Mouse (Mus musculus) erythroid progenitor cell, adult 5-6 weeks (primary cell): Measurements from ENCODE around the gene Poldip3. TPM values are rescaled to one million over a fixed set of nuclear protein-coding genes. Genes with fewer than 3 reads are reported as not detected.
A peak's percentile ranks its signal among the peaks of the same experiment; 100 is the strongest.
"Not testable (repeated sequence)": the region's sequence is repeated elsewhere in the genome, so short reads cannot be mapped to it uniquely, and the experiment has no call there.

Experiments
- ATAC-seq: replicated peaks from 2 replicates; pipeline ENCODE4 v1.8.0; 2016; ENCODE audit warnings: moderate number of reproducible peaks, mild to moderate bottlenecking, moderate TSS enrichment, inconsistent platforms; ENCODE audit not compliant: poor library complexity, low FRiP score, severe bottlenecking
- total RNA-seq, 2 experiments: library from RNA; stranded (forward) in 1 of 2; stranded (reverse) in 1 of 2; fragments of 150-400 nt in 1 of 2; fragments of 186-747, 209-891 nt in 1 of 2; gene quantifications; 2 replicates each; pipeline versions ENCODE4 v1.2.3 to v1.2.4; 2015 to 2017; ENCODE audit warnings: low replicate concordance in 2 of 2

The Poldip3 gene
- total RNA-seq, 2 experiments from 2014 or later, result 46.5 to 66.7 TPM

GRCm38 (mm10) chr15:83135654-83136053, 13.5 kb downstream of the Poldip3 start:
- no peak for ATAC-seq

DNA sequence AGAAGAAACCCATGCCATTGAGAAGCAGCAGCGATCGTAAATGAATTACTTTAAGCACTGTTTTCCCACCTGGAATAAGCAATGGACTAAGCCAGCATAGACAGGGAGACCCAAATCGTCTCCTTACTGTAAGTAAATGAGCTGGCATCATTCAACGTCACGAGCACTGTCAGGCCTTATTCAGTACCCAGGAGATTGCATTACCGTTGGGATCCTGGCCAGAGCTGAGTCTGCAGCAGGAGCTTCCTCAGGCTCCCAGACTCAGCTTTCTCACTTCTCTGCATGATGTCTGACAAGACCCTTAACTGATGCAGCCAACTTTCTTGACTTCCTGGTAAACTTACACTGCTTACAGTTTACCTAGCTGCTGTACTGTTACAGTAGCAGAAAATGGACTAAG, 14.5 kb downstream of the Poldip3 start:
- ATAC-seq, result no peak

DNA sequence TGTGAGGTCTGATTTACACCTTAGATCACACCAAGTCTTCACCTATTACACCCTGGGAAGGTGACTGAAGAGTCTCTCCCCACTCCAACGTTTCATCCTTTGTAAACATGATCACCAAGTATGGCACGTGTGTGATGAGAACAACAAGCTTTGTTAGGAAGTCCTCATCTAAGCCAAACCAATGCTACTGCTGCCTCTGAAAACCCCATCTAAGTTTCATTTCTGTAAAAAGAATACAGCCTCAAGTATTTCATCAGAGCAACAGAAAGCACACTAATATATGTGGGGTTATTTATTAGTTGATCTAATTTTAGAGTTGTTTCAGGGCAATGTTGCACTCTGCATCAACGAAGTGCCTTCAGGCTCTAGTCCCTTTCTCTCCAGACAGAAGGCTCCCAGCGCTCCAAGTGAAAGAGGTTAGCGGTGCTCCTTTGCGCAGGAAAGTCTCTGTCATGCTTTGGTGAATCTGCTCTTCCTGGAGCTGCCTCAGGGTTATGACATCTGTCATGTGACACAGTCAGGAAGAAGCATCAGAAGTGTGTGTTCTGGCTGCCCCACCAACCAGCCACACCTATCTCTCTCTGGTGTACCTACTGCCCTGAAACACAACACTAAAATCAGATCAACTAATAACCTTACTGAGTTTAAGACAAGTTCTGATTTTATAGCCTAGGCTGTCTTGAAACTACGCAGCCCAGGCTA, 19.5 kb downstream of the Poldip3 start:
- ATAC-seq, result no peak

DNA sequence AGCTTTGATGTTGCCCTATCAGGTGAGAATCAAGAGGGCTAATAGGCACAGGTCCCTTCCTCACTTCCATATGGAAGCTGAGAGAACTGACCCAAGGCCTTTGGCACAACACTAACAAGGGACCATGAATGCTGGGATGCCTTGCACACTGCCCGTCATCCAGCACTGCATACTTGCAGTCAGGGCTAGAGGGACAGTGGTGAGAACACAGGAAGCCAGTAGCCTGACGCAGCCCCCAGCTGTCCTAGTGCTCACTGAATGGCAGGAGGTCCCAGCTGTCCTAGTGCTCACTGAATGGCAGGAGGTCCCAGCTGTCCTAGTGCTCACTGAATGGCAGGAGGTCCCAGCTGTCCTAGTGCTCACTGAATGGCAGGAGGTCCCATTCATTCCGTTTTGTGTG, 22.1 kb downstream of the Poldip3 start:
- not testable (repeated sequence) for ATAC-seq

GRCm38 (mm10) chr15:83126582-83126981, 22.6 kb downstream of the Poldip3 start:
- ATAC-seq, result no peak

DNA sequence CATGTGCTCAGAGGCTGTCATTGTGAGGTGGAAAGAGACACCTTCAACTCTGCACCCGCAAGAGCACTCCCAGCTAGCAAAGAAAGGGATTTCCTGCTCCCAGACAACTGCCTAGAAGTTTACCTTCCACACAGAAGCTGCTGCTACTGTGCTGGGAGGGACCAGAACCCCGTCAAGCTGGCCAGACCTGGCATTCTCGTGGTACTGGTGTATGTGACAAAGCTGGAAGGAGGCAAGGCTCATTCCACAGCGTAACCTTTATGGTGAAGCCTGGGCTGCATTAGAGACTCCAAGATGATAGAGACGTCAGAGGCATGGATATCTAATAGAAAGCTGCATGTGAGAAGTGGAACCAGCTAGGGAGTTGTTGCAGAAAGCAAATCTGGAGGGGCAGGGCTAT, 24.6 kb downstream of the Poldip3 start:
- ATAC-seq, result no peak

DNA sequence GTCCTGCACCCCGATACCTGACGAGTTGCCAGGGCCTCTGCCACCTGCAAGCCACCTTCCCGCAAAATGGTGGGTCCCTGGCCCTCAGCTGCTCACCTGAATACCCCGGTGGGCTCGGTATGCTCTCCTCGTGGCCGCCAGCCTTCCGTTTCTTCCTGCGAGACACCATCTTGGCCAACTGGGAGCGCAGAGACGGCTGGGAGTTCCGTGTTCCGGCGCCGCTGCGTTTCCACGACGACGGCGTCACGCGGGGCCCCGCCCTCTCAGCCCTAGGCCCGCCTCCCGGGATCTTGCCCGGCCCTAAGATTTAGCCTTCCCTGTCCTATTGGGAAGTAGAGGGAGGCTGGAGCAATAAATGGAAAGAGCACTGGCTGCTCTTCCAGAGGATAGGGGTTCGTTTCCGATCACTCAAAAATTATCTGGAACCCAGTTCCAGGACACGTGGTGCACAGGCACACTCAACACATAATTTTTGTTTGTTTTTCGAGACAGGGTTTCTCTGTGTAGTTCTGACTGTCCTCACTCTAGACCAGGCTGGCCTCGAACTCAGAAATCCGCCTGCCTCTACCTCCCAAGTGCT, 26.5 kb downstream of the Poldip3 start, which contains the start of gene Rrp7a:
Gene Rrp7a, minus strand, starts transcription at position 236 of the 580 bp plus-strand sequence.
- ATAC-seq, result peak; percentile 97

DNA sequence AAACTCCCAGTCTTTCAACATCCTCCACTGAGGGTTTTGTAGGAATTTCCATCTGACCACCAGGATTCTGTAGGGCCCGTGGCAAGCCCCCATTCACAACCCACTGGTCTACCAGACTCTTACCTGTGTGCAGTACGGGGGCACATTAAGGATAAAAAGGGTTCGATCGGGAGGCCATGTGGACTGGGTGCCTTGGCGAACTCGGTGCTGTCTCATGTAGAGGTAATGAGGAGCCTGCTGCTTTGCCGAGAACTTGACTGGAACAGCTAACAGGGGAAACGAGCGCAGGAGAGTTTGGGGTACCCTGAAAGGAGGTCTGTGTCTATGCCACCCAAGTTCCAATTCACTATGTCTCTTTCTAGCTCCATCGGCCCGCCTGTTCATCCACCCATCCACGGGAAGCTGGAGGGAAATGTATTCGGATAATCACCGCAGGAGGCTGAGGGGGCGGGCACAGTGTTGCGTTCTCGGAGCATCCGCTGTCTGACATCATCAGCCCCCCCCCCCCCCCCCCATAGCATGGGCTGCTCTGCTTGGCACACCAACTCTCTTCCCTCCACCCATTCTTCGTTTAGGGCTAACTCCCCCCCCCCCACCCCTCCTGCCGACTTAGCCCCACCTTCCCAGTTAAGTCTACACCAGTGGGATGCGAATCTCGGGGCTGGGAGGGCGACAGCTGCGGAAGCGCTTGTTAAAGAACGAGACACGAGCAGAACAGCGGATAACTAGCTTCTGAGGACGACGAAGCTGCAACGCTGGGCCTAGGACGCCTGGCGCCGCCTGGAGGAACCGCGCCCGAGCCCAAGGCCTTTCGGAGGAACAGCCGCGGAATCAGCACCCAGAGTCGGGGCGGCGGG, 27.2 kb downstream of the Poldip3 start:
- ATAC-seq, result peak; percentile 69

DNA sequence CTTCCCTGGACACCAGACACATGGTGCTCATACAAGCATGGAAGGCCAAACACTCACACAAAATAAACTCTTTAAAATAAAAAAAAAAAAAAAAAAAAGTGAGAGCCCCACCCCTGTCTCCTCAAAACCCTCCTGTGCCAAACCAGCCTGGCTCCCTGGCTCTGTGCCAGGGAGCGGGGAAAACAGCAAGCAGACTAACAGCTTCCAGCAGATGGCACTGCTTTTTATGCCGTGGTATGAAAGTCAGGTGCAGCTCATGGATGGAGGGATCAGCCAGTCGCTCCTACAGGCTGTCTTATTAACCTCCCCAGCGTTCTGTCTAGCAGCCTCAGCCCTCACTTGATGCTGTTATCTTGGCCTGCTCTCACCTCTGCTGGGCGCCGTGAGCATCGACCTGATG, 30.8 kb downstream of the Poldip3 start:
- no peak for ATAC-seq

DNA sequence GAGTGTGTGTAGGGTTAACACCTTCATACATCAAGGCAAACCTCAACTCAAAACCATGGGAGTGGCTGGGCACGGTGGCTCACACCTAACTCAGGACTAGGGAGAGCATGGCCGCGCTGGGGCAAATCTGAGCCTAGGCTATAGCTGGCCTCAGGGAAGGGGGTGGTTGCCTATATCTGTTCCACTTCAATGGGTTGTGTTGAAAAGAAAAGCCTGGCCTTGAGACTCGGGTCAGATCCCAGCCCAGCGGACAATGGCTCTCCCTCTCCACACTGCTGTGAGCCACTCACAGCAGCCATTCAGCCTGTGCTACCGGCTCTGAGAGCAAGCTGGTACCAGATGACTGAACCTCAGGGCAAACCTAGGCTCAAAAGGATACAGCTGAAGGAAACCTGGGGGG, 34.1 kb downstream of the Poldip3 start:
- ATAC-seq, result no peak

DNA sequence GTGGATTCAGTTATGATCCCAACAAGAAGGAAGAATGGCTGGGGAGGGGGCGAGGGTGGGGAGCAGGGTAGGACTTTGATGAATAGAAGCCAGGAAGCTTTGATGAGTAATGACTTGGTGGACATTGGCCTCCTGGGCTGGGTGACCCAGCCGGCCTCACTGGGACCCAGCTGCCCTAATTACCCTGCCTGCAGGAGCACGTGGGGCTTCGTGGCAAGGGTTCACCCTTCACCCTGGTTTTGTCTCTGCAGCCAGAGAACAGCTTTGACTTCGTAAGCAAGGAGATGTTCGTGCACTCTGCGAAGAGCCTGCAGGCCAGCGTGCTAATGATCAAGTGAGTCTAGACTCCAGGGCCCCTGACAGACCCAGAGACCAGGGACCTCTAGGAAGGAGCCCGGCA, 35.1 kb downstream of the Poldip3 start:
- no peak for ATAC-seq

DNA sequence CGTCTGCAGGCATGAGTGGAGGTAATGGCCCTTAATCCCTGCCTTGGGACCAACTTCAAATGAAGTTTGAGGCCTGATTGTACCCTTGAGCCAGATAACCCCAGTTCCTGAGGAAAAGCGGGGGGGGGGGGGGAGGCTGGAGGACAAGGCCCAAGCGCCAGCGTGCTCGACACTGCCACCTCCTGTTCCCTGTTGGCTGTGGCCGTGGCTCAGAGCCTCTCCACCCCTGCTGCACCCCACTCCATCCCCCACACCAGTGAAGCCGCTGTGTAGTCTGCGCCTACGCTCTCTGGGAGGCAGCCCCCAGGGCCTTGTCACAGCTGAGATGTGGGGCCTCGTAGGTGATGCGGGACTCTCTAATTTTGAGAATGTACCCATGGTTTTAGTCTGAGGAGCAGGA, 36.3 kb downstream of the Poldip3 start:
- ATAC-seq, result 0 out of 2 replicates have a peak, but pooled peaks have one; percentile 33

GRCm38 (mm10) chr15:83111874-83112273, 37.3 kb downstream of the Poldip3 start:
- no peak for ATAC-seq

DNA sequence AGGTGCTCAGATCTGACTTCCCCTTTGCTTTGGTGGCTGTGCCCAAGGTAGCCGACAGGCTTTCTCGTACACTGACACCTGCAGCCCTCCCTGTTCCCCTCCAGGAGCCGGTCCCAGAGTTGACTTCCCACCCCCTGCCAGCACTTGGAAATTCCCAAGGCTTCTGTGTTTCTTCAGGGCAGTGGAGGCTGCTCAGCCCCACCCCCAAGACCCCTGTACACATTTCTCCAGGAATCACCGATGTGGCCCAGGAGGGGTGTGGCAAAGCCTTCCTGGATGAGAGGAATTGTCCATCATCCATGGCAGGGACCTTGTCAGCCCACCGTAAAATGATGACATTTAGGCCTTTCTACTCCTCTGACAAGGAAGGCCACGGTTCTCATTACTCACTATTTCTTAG, 37.9 kb downstream of the Poldip3 start:
- ATAC-seq, result no peak

DNA sequence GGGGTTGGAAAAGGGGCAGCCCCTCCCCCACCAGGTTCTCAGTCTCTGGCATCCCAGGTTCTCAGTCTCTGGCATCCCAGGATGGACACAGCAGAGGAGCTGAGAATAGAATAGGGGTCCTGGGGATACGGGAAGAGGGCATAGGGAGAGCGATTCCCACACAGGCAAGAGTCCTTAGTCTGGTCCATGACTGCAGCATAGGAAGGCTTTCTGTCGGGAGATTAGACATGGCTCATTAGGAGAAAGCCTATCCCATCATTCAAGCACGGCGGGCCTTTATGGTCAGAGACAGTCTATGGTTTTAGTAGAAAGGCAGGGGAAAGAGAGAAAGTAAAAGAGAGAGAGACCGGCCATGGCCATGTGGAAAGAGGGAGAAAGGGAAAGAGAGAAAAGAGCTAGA, 41.4 kb downstream of the Poldip3 start:
- ATAC-seq, result no peak

DNA sequence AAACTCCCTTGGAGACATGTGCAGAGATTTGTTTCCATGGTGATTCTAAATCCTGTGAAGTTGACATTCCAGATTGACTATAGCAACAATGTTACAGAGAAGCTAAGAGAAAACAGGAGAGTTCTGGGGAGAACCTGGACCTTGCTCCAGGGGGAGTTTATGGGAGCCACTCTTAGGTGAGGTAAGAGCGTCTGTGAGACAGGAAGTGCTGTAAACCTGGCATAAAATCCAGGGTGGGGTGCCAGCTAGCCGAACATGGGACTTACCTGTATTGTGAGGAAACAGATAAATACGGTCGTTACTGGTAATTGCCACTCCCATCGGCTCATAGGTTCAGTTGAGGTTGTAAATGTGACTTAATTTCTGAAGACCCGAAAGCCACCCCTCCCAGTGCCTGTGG, 42.8 kb downstream of the Poldip3 start:
- no peak for ATAC-seq

DNA sequence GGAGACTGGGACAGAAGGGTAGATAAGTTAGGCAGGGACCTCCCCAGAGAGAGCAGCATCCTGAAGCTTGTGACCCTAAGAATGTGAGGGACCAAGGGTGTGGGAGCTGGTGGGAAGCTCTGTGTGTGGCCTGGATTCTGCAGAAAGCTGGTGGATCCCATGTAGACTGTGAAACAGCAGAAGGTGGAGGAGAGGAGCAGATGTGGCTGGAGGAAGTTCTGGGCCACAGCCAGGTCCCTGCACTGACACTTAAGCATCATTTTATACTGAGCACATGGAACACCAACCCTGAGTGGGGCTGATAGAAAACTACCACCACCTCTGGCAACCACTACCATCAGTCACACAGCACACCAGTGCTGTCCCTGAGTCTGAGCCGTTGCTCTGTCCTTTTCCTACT, 46.1 kb downstream of the Poldip3 start:
- no peak for ATAC-seq

DNA sequence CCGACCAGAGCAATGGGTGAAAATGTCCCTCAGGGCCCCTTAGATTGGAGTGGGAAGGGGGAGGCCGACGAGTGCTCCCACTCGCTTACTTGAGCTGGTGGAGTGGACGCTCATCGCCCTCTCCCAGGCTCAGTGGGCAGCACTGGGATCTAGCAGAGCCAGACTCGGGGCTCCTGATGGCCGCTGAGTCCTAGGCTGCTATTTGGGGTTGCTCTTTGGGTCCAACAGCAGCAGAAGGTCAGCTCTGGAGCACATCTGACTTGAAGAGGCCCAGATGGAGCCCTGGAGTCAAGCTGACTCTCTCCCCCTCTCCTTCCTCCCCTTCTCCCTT, 48.9 kb downstream of the Poldip3 start:
- no peak; the same call in 1 of the 2 replicates for ATAC-seq

- peak; percentile 97 for ATAC-seq
Measured at GRCm38 (mm10) chr15:83099533-83100331, 49.5 kb downstream of the Poldip3 start.

DNA sequence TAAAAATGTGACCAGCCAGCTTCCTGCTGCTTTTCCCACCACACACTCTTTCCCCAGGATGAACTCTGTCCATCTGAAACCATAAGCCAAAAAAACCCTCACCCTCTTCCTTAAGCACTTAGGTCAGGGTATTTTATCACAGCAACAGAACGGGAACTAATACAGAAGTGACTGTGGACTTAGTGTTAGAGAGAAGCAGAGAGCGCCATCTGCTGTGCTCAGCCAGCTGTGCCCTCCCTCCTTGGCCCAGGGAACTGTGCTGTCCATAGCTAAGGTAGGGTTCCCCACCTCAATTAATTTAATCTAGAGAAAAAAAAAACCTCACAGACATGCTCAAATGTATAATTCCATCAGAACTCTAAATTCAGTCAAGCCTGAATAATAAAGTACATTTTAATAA, 53.2 kb downstream of the Poldip3 start:
- ATAC-seq, result no peak
